Mouse (Mus musculus): ENCODE data around the gene Mrpl36. TPM values are rescaled to one million over a fixed set of nuclear protein-coding genes. Genes with fewer than 3 reads are reported as not detected.

The Mrpl36 gene
- polyA plus RNA-seq, 1 experiment from 2014 or later: 125 TPM

DNA sequence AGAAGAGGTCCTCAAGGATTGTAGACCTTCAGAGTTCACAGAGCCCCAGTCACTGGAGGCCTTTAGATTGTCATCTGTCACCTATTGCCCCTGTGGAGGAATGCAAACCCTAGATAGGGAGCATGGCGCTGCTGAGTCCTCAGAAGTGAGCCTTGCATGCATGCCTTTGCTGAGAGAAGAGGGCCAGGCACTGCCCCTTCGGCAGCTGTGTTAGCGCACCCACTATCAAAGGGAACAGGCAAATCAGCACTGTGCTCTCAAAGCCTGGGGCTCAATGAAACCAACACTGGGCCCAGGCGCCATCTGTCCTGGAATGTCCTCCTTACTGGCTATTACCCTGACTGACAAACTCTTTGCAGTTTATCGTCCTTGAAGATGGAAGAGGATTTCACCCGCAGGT, 23.6 kb upstream of the Mrpl36 start:
- no peaks in the 10 kb centered on the region for H3K27me3 ChIP-seq (ENCODE audit: control insufficient read depth, insufficient read depth, low read length)
- H3K4me3 ChIP-seq (ENCODE audit: low read depth, low read length): no peak overlapping the region
- no peak overlapping the region for H3K4me2 ChIP-seq (ENCODE audit: low read depth, low read length)
- no peaks in the 10 kb centered on the region for H3K36me3 ChIP-seq (replicated peaks; ENCODE audit: control insufficient read depth, insufficient read depth, low read depth, low read length)
- no peak overlapping the region for H3K9ac ChIP-seq (replicated peaks; ENCODE audit: low read length)
- 62% methylated on average over 6 of the region's 6 CpGs for WGBS
- H3K9me3 ChIP-seq (replicated peaks; ENCODE audit: control insufficient read depth, low read length): no peaks in the 10 kb centered on the region
- no peaks in the 10 kb centered on the region for H3K4me1 ChIP-seq (ENCODE audit: control insufficient read depth, insufficient read depth, low read length)
- ATAC-seq (replicated peaks; ENCODE audit: insufficient number of reproducible peaks, low FRiP score, low TSS enrichment, low read depth) (no peak), DNase-seq (ENCODE audit: low spot score) (no peak)
- H3K27ac ChIP-seq (replicated peaks; ENCODE audit: low read depth, low read length): no peak overlapping the region

- Histone ChIP-seq H3K27ac (replicated peaks; ENCODE audit: low read depth, low read length) (no peak overlapping the region), H3K9ac (replicated peaks; ENCODE audit: low read length) (no peak overlapping the region), H3K4me2 (ENCODE audit: low read depth, low read length) (no peak overlapping the region), H3K4me1 (ENCODE audit: control insufficient read depth, insufficient read depth, low read length) (no peaks in the 10 kb centered on the region), H3K36me3 (replicated peaks; ENCODE audit: control insufficient read depth, insufficient read depth, low read depth, low read length) (no peaks in the 10 kb centered on the region), H3K27me3 (ENCODE audit: control insufficient read depth, insufficient read depth, low read length) (no peaks in the 10 kb centered on the region), H3K9me3 (replicated peaks; ENCODE audit: control insufficient read depth, low read length) (no peaks in the 10 kb centered on the region), H3K4me3 (ENCODE audit: low read depth, low read length) (no peak overlapping the region)
- DNase-seq (ENCODE audit: low spot score) (no peak), ATAC-seq (replicated peaks; ENCODE audit: insufficient number of reproducible peaks, low FRiP score, low TSS enrichment, low read depth) (no peak)
- WGBS: 42% methylated on average over 8 of the region's 8 CpGs
Observed at GRCm38 (mm10) chr13:73305398-73306084, 22.8 kb upstream of the Mrpl36 start.

DNA sequence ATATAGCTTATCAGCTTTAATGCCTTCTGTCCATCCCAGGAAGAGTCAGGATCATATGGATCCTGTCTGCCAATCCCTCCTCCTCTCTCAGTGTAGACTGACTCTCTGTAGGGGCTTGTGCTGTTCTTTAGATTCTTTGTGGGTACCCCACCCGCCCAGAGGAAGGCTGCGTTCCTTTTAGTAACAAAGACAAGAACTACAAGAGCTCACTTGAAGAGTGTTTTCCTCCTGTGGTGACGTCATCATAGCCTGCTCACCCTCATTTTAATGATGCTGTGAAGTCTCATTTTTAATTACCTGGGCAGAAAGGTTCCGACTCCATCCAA, 22.3 kb upstream of the Mrpl36 start:
- Histone ChIP-seq H3K27ac (replicated peaks; ENCODE audit: low read depth, low read length) (no peak overlapping the region), H3K9me3 (replicated peaks; ENCODE audit: control insufficient read depth, low read length) (no peaks in the 10 kb centered on the region), H3K36me3 (replicated peaks; ENCODE audit: control insufficient read depth, insufficient read depth, low read depth, low read length) (no peaks in the 10 kb centered on the region), H3K9ac (replicated peaks; ENCODE audit: low read length) (no peak overlapping the region), H3K27me3 (ENCODE audit: control insufficient read depth, insufficient read depth, low read length) (no peaks in the 10 kb centered on the region), H3K4me1 (ENCODE audit: control insufficient read depth, insufficient read depth, low read length) (no peaks in the 10 kb centered on the region), H3K4me2 (ENCODE audit: low read depth, low read length) (no peak overlapping the region), H3K4me3 (ENCODE audit: low read depth, low read length) (no peak overlapping the region)
- DNase-seq (ENCODE audit: low spot score): no peak
- no peak for ATAC-seq (replicated peaks; ENCODE audit: insufficient number of reproducible peaks, low FRiP score, low TSS enrichment, low read depth)
- 44% methylated on average over 4 of the region's 4 CpGs for WGBS

- Histone ChIP-seq H3K27me3 (ENCODE audit: control insufficient read depth, insufficient read depth, low read length) (no peaks in the 10 kb centered on the region), H3K4me1 (ENCODE audit: control insufficient read depth, insufficient read depth, low read length) (no peaks in the 10 kb centered on the region), H3K9ac (replicated peaks; ENCODE audit: low read length) (no peak overlapping the region), H3K27ac (replicated peaks; ENCODE audit: low read depth, low read length) (no peak overlapping the region), H3K4me2 (ENCODE audit: low read depth, low read length) (no peak overlapping the region), H3K9me3 (replicated peaks; ENCODE audit: control insufficient read depth, low read length) (no peaks in the 10 kb centered on the region), H3K4me3 (ENCODE audit: low read depth, low read length) (no peak overlapping the region), H3K36me3 (replicated peaks; ENCODE audit: control insufficient read depth, insufficient read depth, low read depth, low read length) (no peaks in the 10 kb centered on the region)
- DNase-seq (ENCODE audit: low spot score): no peak
- 55% methylated on average over 4 of the region's 4 CpGs for WGBS
- no peak for ATAC-seq (replicated peaks; ENCODE audit: insufficient number of reproducible peaks, low FRiP score, low TSS enrichment, low read depth)
Observed at GRCm38 (mm10) chr13:73306430-73306829, 21.9 kb upstream of the Mrpl36 start.

DNA sequence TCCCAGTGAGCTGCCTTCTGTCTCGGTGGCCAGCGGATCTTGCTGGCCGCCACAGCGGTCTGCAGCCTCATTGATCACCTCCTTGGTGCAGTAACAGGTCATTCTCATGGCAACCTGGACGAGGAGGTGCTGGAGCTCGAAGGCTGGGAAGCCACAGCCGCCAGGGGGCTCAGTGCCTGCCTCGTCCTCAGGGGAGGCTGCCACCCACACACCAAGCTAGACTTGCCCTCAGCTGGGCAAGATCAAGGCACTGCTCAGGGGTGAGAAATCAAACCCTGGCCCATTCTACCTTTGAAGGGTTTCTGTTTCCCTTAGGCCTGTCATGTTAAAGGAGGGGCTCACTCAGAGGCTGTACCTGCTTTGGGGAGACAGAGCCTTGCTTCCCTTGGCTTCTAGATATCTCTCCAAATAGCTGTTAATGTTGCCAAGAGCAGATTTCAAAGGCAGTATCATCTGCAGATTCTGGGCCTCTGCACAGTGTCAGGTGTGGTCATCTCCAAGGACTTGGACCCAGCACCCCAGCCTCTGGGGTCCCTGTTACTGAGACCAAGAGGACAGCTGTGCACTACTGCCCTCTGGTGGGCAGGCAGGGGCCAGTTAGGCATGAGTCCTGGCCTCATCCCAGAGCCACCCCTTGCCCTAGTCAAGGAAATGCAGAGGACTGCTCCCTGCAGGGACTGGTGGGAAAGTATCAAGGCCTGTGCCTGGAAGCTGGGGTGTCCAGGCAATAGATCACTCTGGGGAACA, 18.0 kb upstream of the Mrpl36 start:
- DNase-seq (ENCODE audit: low spot score) (peak; percentile 70), ATAC-seq (replicated peaks; ENCODE audit: insufficient number of reproducible peaks, low FRiP score, low TSS enrichment, low read depth) (peak; percentile 47; the same call in 1 of the 2 replicates)
- no peak overlapping the region for H3K27ac ChIP-seq (replicated peaks; ENCODE audit: low read depth, low read length)
- H3K9ac ChIP-seq (replicated peaks; ENCODE audit: low read length): no peak overlapping the region
- no peaks in the 10 kb centered on the region for H3K27me3 ChIP-seq (ENCODE audit: control insufficient read depth, insufficient read depth, low read length)
- 28% methylated on average over 8 of the region's 8 CpGs for WGBS
- no peaks in the 10 kb centered on the region for H3K9me3 ChIP-seq (replicated peaks; ENCODE audit: control insufficient read depth, low read length)
- H3K36me3 ChIP-seq (replicated peaks; ENCODE audit: control insufficient read depth, insufficient read depth, low read depth, low read length): no peaks in the 10 kb centered on the region
- no peak overlapping the region for H3K4me2 ChIP-seq (ENCODE audit: low read depth, low read length)
- no peaks in the 10 kb centered on the region for H3K4me1 ChIP-seq (ENCODE audit: control insufficient read depth, insufficient read depth, low read length)
- no peak overlapping the region for H3K4me3 ChIP-seq (ENCODE audit: low read depth, low read length)

- no peak overlapping the region for H3K4me3 ChIP-seq (ENCODE audit: low read depth, low read length)
- 95% methylated on average over 4 of the region's 4 CpGs for WGBS
- H3K27me3 ChIP-seq (ENCODE audit: control insufficient read depth, insufficient read depth, low read length): no peaks in the 10 kb centered on the region
- H3K9me3 ChIP-seq (replicated peaks; ENCODE audit: control insufficient read depth, low read length): no peaks in the 10 kb centered on the region
- H3K4me2 ChIP-seq (ENCODE audit: low read depth, low read length): no peak overlapping the region
- no peak overlapping the region for H3K27ac ChIP-seq (replicated peaks; ENCODE audit: low read depth, low read length)
- no peaks in the 10 kb centered on the region for H3K4me1 ChIP-seq (ENCODE audit: control insufficient read depth, insufficient read depth, low read length)
- no peak for DNase-seq (ENCODE audit: low spot score)
- peaks cover 9% of the 10 kb centered on the region for H3K36me3 ChIP-seq (replicated peaks; ENCODE audit: control insufficient read depth, insufficient read depth, low read depth, low read length)
- H3K9ac ChIP-seq (replicated peaks; ENCODE audit: low read length): no peak overlapping the region
- no peak for ATAC-seq (replicated peaks; ENCODE audit: insufficient number of reproducible peaks, low FRiP score, low TSS enrichment, low read depth)
Observed at GRCm38 (mm10) chr13:73320048-73320447, 8.3 kb upstream of the Mrpl36 start.

- Histone ChIP-seq H3K4me3 (ENCODE audit: low read depth, low read length) (no peak overlapping the region), H3K4me2 (ENCODE audit: low read depth, low read length) (no peak overlapping the region), H3K27me3 (ENCODE audit: control insufficient read depth, insufficient read depth, low read length) (no peaks in the 10 kb centered on the region), H3K27ac (replicated peaks; ENCODE audit: low read depth, low read length) (no peak overlapping the region), H3K9me3 (replicated peaks; ENCODE audit: control insufficient read depth, low read length) (no peaks in the 10 kb centered on the region), H3K9ac (replicated peaks; ENCODE audit: low read length) (no peak overlapping the region), H3K36me3 (replicated peaks; ENCODE audit: control insufficient read depth, insufficient read depth, low read depth, low read length) (peaks cover 5% of the 10 kb centered on the region), H3K4me1 (ENCODE audit: control insufficient read depth, insufficient read depth, low read length) (no peaks in the 10 kb centered on the region)
- ATAC-seq (replicated peaks; ENCODE audit: insufficient number of reproducible peaks, low FRiP score, low TSS enrichment, low read depth) (no peak), DNase-seq (ENCODE audit: low spot score) (no peak)
- 83% methylated on average over 10 of the region's 10 CpGs for WGBS
Observed at GRCm38 (mm10) chr13:73322626-73323025, 5.7 kb upstream of the Mrpl36 start.

DNA sequence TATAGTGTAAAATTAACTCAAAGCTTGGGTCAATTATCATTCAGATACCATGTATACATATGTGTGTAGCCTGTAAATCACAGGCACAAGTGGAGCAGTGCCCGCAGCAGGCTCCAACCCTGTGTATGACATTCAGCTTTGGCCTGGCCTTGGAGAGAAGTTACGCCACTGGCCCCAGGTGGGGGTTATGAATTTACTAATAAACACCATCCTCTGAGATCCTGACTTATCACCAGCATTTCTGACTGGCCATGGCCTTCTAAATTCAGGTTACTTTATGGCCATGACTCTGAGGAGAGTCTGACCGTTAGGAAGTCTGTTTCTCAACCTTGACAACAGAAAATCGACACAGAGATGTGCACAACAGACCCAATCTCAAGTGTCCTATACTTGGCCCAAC, 4.9 kb upstream of the Mrpl36 start:
- Histone ChIP-seq H3K4me1 (ENCODE audit: control insufficient read depth, insufficient read depth, low read length) (no peaks in the 10 kb centered on the region), H3K4me2 (ENCODE audit: low read depth, low read length) (no peak overlapping the region), H3K4me3 (ENCODE audit: low read depth, low read length) (no peak overlapping the region), H3K36me3 (replicated peaks; ENCODE audit: control insufficient read depth, insufficient read depth, low read depth, low read length) (peaks cover under 1% of the 10 kb centered on the region), H3K9ac (replicated peaks; ENCODE audit: low read length) (no peak overlapping the region), H3K27ac (replicated peaks; ENCODE audit: low read depth, low read length) (no peak overlapping the region), H3K9me3 (replicated peaks; ENCODE audit: control insufficient read depth, low read length) (no peaks in the 10 kb centered on the region), H3K27me3 (ENCODE audit: control insufficient read depth, insufficient read depth, low read length) (no peaks in the 10 kb centered on the region)
- DNase-seq (ENCODE audit: low spot score) (no peak), ATAC-seq (replicated peaks; ENCODE audit: insufficient number of reproducible peaks, low FRiP score, low TSS enrichment, low read depth) (no peak)
- 85% methylated on average over 4 of the region's 4 CpGs for WGBS

Measured in embryonic facial prominence, embryonic 11.5 days (tissue).